Mouse (Mus musculus) ovary, postnatal 36 days (tissue): Measurements from ENCODE around the gene Chid1.

Experiments used
- DNase-seq: peaks from one replicate; pipeline ENCODE4 v3.0.0; 2022; ENCODE audit warnings: low spot score, mixed read lengths

Chid1 gene

GRCm38 (mm10) chr7:141502556-141502905 lies 37.1 kb downstream of the Chid1 start:
- no peak for DNase-seq

GRCm38 (mm10) chr7:141501820-141502555 lies 37.7 kb downstream of the Chid1 start:
- no peak for DNase-seq

- no peak for DNase-seq
Measured at GRCm38 (mm10) chr7:141497600-141497999, 42.1 kb downstream of the Chid1 start.

- no peak for DNase-seq
Measured at GRCm38 (mm10) chr7:141495940-141496339, 43.7 kb downstream of the Chid1 start.

GRCm38 (mm10) chr7:141495379-141495778 lies 44.3 kb downstream of the Chid1 start:
- no peak for DNase-seq

- DNase-seq = no peak
Measured at GRCm38 (mm10) chr7:141493729-141494128, 45.9 kb downstream of the Chid1 start.

- DNase-seq = no peak
Measured at GRCm38 (mm10) chr7:141492738-141493137, 46.9 kb downstream of the Chid1 start.

- DNase-seq = no peak
Measured at GRCm38 (mm10) chr7:141491151-141491550, 48.5 kb downstream of the Chid1 start.

GRCm38 (mm10) chr7:141487141-141487540 lies 52.5 kb downstream of the Chid1 start:
- no peak for DNase-seq

GRCm38 (mm10) chr7:141486239-141486638 lies 53.4 kb downstream of the Chid1 start:
- no peak for DNase-seq

GRCm38 (mm10) chr7:141485606-141486005 lies 54.1 kb downstream of the Chid1 start:
- DNase-seq = no peak

- no peak for DNase-seq
Measured at GRCm38 (mm10) chr7:141485186-141485585, 54.5 kb downstream of the Chid1 start.

- no peak for DNase-seq
Measured at GRCm38 (mm10) chr7:141484186-141485120, 55.2 kb downstream of the Chid1 start.

- no peak for DNase-seq
Measured at GRCm38 (mm10) chr7:141483114-141483653, 56.5 kb downstream of the Chid1 start.

GRCm38 (mm10) chr7:141482531-141483024 lies 57.1 kb downstream of the Chid1 start:
- no peak for DNase-seq

- DNase-seq = peak; percentile 55
Measured at GRCm38 (mm10) chr7:141481498-141482401, 57.9 kb downstream of the Chid1 start.

- DNase-seq = peak; percentile 53
Measured at GRCm38 (mm10) chr7:141480842-141481497, 58.7 kb downstream of the Chid1 start.

GRCm38 (mm10) chr7:141478270-141478748 lies 61.3 kb downstream of the Chid1 start:
- DNase-seq = peak; percentile 36

- peak; percentile 21 for DNase-seq
Measured at GRCm38 (mm10) chr7:141477578-141478269, 61.9 kb downstream of the Chid1 start.

GRCm38 (mm10) chr7:141476981-141477370 lies 62.7 kb downstream of the Chid1 start:
- DNase-seq = no peak
